In the genomic region with DNA sequence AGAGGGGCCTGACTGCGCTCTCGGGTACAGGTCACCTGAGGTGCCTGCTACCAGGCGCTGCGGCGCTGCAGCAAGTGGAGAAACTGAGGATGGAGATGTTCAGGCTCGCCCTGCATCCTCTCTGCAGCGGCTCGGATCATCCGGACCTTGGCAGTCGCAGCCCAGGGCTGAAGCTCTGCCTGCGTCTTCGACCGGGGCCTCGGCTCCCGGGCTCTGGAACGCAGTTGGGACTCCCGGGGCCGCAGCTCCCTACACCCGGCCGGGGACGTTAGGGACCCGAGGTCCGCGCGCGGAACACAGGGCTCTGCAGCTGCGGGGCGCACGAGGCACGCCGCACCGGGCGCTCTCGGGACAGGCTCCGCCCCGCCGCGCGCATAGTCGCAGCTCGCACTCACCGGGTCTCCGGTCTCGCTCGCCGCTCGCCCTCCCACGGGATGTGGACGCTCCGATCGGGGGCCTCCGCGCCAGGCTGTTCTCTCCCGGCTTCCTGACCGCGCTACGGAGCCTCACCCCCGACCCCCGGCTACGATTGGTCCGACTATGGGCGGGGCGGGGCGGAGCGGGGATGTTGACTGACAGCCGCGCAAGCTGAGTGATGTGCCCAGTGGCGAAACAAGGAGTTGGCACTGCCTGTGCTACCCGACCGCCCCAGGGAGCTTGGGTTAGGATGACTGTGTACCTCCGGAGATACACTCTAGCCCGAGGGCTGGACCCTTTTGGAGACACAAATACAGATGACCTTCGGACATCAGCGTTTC, we compare ENCODE assay signal across 7 mouse cellular contexts. TPM values are rescaled to one million over a fixed set of nuclear protein-coding genes. Genes with fewer than 3 reads are reported as not detected.
DNase-seq lines count a peak whose midpoint lies in the region; ATAC-seq and TF ChIP-seq lines count a peak whose summit lies in the region.

TSS of gene Nxpe3 (minus strand) at position 393 of the 758 bp plus-strand sequence.

- under 1% methylated on average over 70 of the region's 74 CpGs for WGBS in intestine, postnatal 0 days
- WGBS in midbrain, embryonic 12.5 days: under 1% methylated on average over 74 of the region's 74 CpGs
- WGBS in small intestine, adult 2 months: under 1% methylated on average over 73 of the region's 74 CpGs

- H3K27me3 ChIP-seq in intestine, postnatal 0 days (replicated peaks; ENCODE audit: control insufficient read depth, insufficient read depth, low read length): no peaks in the 10 kb centered on the region
- no peaks in the 10 kb centered on the region for H3K27me3 ChIP-seq in midbrain, embryonic 12.5 days
- H3K27me3 ChIP-seq in small intestine, adult 2 months (ENCODE audit: control insufficient read depth, insufficient read depth, low read length): no peaks in the 10 kb centered on the region

- DNase-seq in adrenal gland, adult 8-10 months: peak; percentile 74
- peak; percentile 75 for DNase-seq in embryo, embryonic 11.5 days (ENCODE audit: low read depth, low spot score)
- peak; percentile 59 to 82 for DNase-seq in gastrocnemius, postnatal 4 days (ENCODE audit: low spot score in 2 of 2)
- DNase-seq in left cerebral cortex, postnatal 4 days: peak; percentile 93

- H3K36me3 ChIP-seq in intestine, postnatal 0 days (ENCODE audit: control insufficient read depth, insufficient read depth): no peaks in the 10 kb centered on the region
- H3K36me3 ChIP-seq in midbrain, embryonic 12.5 days: peaks cover 4% of the 10 kb centered on the region; the same call in 1 of the 2 replicates
- H3K36me3 ChIP-seq in small intestine, adult 2 months (ENCODE audit: control insufficient read depth, insufficient read depth, low read length): no peaks in the 10 kb centered on the region

- ATAC-seq in intestine, postnatal 0 days: peak; percentile 82
- ATAC-seq in midbrain, embryonic 12.5 days (ENCODE audit: low FRiP score, low read depth): peak; percentile 97

- peak within 1 kb of the TSS; percentile 51; the same call in 1 of the 2 replicates for H3K27ac ChIP-seq in intestine, postnatal 0 days (ENCODE audit: low read depth, low read length)
- H3K27ac ChIP-seq in midbrain, embryonic 12.5 days (replicated peaks): peak within 1 kb of the TSS; percentile 83
- peak within 1 kb of the TSS; percentile 43 for H3K27ac ChIP-seq in small intestine, adult 2 months (ENCODE audit: insufficient read depth, low read depth, low read length)

- TF ChIP-seq CTCF in intestine, postnatal 0 days (IDR thresholded peaks at IDR 0.05; ENCODE audit: low read depth): no peak; the same call in none of the 2 replicates
- no peak for TF ChIP-seq CTCF in small intestine, adult 2 months (IDR thresholded peaks at IDR 0.05; ENCODE audit: extremely low read depth, insufficient read length, insufficient replicate concordance, low read depth, low read length)

- peak within 1 kb of the TSS; percentile 50 for H3K9ac ChIP-seq in intestine, postnatal 0 days (ENCODE audit: low read depth, low read length)
- peak within 1 kb of the TSS; percentile 77 for H3K9ac ChIP-seq in midbrain, embryonic 12.5 days (replicated peaks)

- H3K9me3 ChIP-seq in intestine, postnatal 0 days (ENCODE audit: control insufficient read depth): no peaks in the 10 kb centered on the region
- H3K9me3 ChIP-seq in midbrain, embryonic 12.5 days: no peaks in the 10 kb centered on the region

- H3K4me1 ChIP-seq in intestine, postnatal 0 days (replicated peaks; ENCODE audit: control insufficient read depth, insufficient read depth, low read length): no peaks in the 10 kb centered on the region
- peaks cover 5% of the 10 kb centered on the region for H3K4me1 ChIP-seq in midbrain, embryonic 12.5 days
- peaks cover 10% of the 10 kb centered on the region; the same call in 1 of the 2 replicates for H3K4me1 ChIP-seq in small intestine, adult 2 months (ENCODE audit: control insufficient read depth, insufficient read depth, insufficient read length, low read length)

- peak within 1 kb of the TSS; percentile 85 for H3K4me2 ChIP-seq in intestine, postnatal 0 days (replicated peaks; ENCODE audit: low read depth)
- H3K4me2 ChIP-seq in midbrain, embryonic 12.5 days (replicated peaks): peak within 1 kb of the TSS; percentile 89

- peak within 1 kb of the TSS; percentile 66 for H3K4me3 ChIP-seq in intestine, postnatal 0 days (ENCODE audit: low read depth, low read length)
- H3K4me3 ChIP-seq in midbrain, embryonic 12.5 days: peak within 1 kb of the TSS; percentile 75
- H3K4me3 ChIP-seq in small intestine, adult 2 months (ENCODE audit: low read depth, low read length): peak within 1 kb of the TSS; percentile 85

- intact Hi-C loops in left cerebral cortex, postnatal 4 days (cut with DNase I): no loop called here

- TF ChIP-seq POLR2A in small intestine, adult 2 months (IDR thresholded peaks at IDR 0.05; ENCODE audit: low read depth, low read length): peak; percentile 43; the same call in 1 of the 2 replicates

RNA-seq across cellular contexts. Expression of gene Nxpe3, which starts in this region (rescaled TPM):
- 1 to 10 TPM; 2.0 to 3.4 (median 2.7) TPM for total RNA-seq in adrenal gland, adult 8-10 months (2022)
- under 1 TPM; 0.39 TPM for total RNA-seq in gastrocnemius, postnatal 4 days (2021)
- polyA plus RNA-seq in intestine, postnatal 0 days (2015; fragmentation: Nextera tagmentation; extraction: Ambion mirVana): 0.72 and 1.0 TPM in 2 replicates
- 1 to 10 TPM; 5.6 to 6.2 TPM for total RNA-seq in left cerebral cortex, postnatal 4 days (2021)
- 1.0 and 1.1 TPM in 2 replicates for polyA plus RNA-seq in midbrain, embryonic 12.5 days (2016; fragmentation: Nextera tagmentation; extraction: Ambion mirVana)
- polyA plus RNA-seq in small intestine, adult 2 months (2012; rRNA removed): 0.42 and 1.3 TPM in 2 replicates

Comparison
In these comparisons a context has a peak if more than half of its experiments do, and no peak if none do; other contexts are left out.
1. Peak in every context shown above with its lines: DNase-seq, ATAC-seq, H3K4me3 ChIP-seq and H3K27ac ChIP-seq.
2. Peak in DNase-seq in gastrocnemius, postnatal 4 days; RNA of the gene not detected or under 1 TPM.